Mouse (Mus musculus): ENCODE measurements at regions not wholly inside any gene's neighbourhood (a gene's known extent, or its start where the extent isn't known, plus 50 kb on each side); places are given as distances from the start of the nearest gene placed in this dataset.
"Not testable (repeated sequence)": the region's sequence is repeated elsewhere in the genome, so short reads cannot be mapped to it uniquely, and the experiment has no call there.

GRCm38 (mm10) chr15:90397691-90398377 is 173.7 kb downstream of the Alg10b start:
- DNase-seq (ENCODE audit: low spot score in 2 of 2), result no peak

- no peak for DNase-seq (ENCODE audit: low spot score in 2 of 2)
Measured at GRCm38 (mm10) chr15:90400326-90401280, 176.5 kb downstream of the Alg10b start.

- DNase-seq (ENCODE audit: low spot score in 2 of 2), result peak in 1 of 2 experiments; percentile 24
Measured at GRCm38 (mm10) chr15:90420776-90421175, 196.7 kb downstream of the Alg10b start.

GRCm38 (mm10) chr15:90422122-90422614 is 198.1 kb downstream of the Alg10b start:
- no peak for DNase-seq (ENCODE audit: low spot score in 2 of 2)

- not testable (repeated sequence) for DNase-seq (ENCODE audit: low spot score in 2 of 2)
Measured at GRCm38 (mm10) chr15:90431048-90431447, 206.9 kb downstream of the Alg10b start.

- no peak for DNase-seq (ENCODE audit: low spot score in 2 of 2)
Measured at GRCm38 (mm10) chr15:90432154-90432553, 208.0 kb downstream of the Alg10b start.

- DNase-seq (ENCODE audit: low spot score in 2 of 2), result no peak
Measured at GRCm38 (mm10) chr15:90435286-90435685, 211.2 kb downstream of the Alg10b start.

Data from spleen, postnatal 10 days (tissue).